Mouse (Mus musculus) CH12.LX (cell line): Measurements from ENCODE around the gene Nxpe5. TPM values are rescaled to one million over a fixed set of nuclear protein-coding genes. Genes with fewer than 3 reads are reported as not detected.

ENCODE experiments used
- DNase-seq: peaks from one replicate; pipeline ENCODE4 v3.0.0-alpha.2; 2013; ENCODE audit errors: extremely low read depth
- H3K27ac ChIP-seq: 2 replicates; pipeline ENCODE4 v1.5.1; 2012; ENCODE audit warnings: low read depth, mild to moderate bottlenecking, control low read depth, moderate library complexity; ENCODE audit not compliant: insufficient read depth
- H3K27me3 ChIP-seq: replicated peaks from 2 replicates; pipeline ENCODE3; 2012; ENCODE audit warnings: inconsistent platforms
- H3K36me3 ChIP-seq, 2 experiments: replicated peaks in 1 of 2; 2 replicates each; pipeline versions ENCODE3 to v1.6.1; 2012; ENCODE audit warnings: inconsistent platforms in 1 of 2, low read length in 1 of 2, mild to moderate bottlenecking in 1 of 2, mixed read lengths in 1 of 2, moderate library complexity in 1 of 2; ENCODE audit not compliant: control insufficient read depth in 1 of 2, insufficient read depth in 1 of 2
- H3K4me1 ChIP-seq, 2 experiments: 2 replicates each; pipeline ENCODE4 v1.6.1; 2012; ENCODE audit warnings: inconsistent platforms in 1 of 2, moderate library complexity in 1 of 2; ENCODE audit not compliant: insufficient read depth in 2 of 2, control insufficient read depth in 1 of 2
- H3K4me2 ChIP-seq: 2 replicates; pipeline ENCODE4 v1.6.1; 2012; ENCODE audit warnings: low read depth, mild to moderate bottlenecking, control low read depth; ENCODE audit not compliant: poor library complexity, insufficient read depth, severe bottlenecking
- H3K4me3 ChIP-seq, 3 experiments: fragments of 150-350 bp in 1 of 3; sonication (generic) in 1 of 3; replicated peaks in 1 of 3; 2 replicates each; pipeline versions ENCODE3 to v1.5.1; 2011 to 2012; ENCODE audit warnings: low read depth in 2 of 3, low read length in 2 of 3, mild to moderate bottlenecking in 2 of 3, moderate library complexity in 2 of 3, control low read depth in 1 of 3, improper control_type of control experiment in 1 of 3, inconsistent platforms in 1 of 3, mixed read lengths in 1 of 3; ENCODE audit not compliant: poor library complexity in 1 of 3
- H3K79me2 ChIP-seq: replicated peaks from 2 replicates; pipeline ENCODE4 v1.6.1; 2012; ENCODE audit warnings: mild to moderate bottlenecking, moderate library complexity; ENCODE audit not compliant: control insufficient read depth, poor library complexity, insufficient read depth, severe bottlenecking; ENCODE audit errors: extremely low read depth
- H3K9ac ChIP-seq: 2 replicates; pipeline ENCODE4 v1.6.1; 2012; ENCODE audit warnings: low read depth, mild to moderate bottlenecking, control low read depth, moderate library complexity; ENCODE audit not compliant: insufficient read depth
- H3K9me3 ChIP-seq: replicated peaks from 2 replicates; pipeline ENCODE3; 2012; ENCODE audit warnings: low read length, inconsistent platforms, mixed read lengths
- CHD1 ChIP-seq: IDR thresholded peaks from 2 replicates; pipeline ENCODE4 v1.6.1; 2012; ENCODE audit warnings: low read depth, low read length, improper control_type of control experiment, inconsistent platforms
- CHD2 ChIP-seq: IDR thresholded peaks from 2 replicates; pipeline ENCODE4 v1.6.1; 2011; ENCODE audit warnings: low read length, improper control_type of control experiment
- CTCF ChIP-seq, 2 experiments: IDR thresholded peaks in 1 of 2; conservative IDR thresholded peaks in 1 of 2; 2 replicates each; pipeline ENCODE4 v1.5.1; 2011 to 2012; ENCODE audit warnings: low read depth in 2 of 2, low read length in 2 of 2, improper control_type of control experiment in 1 of 2, inconsistent platforms in 1 of 2, mild to moderate bottlenecking in 1 of 2, moderate library complexity in 1 of 2
- E2F4 ChIP-seq: IDR thresholded peaks from 2 replicates; pipeline ENCODE4 v1.6.1; 2011; ENCODE audit warnings: low read depth, low read length, improper control_type of control experiment; ENCODE audit not compliant: insufficient replicate concordance
- ELF1 ChIP-seq: IDR thresholded peaks from 2 replicates; pipeline ENCODE4 v1.6.1; 2014; ENCODE audit warnings: low read depth, mild to moderate bottlenecking, inconsistent platforms, low read length, improper control_type of control experiment
- GABPA ChIP-seq: IDR thresholded peaks from 2 replicates; pipeline ENCODE4 v1.6.1; 2012; ENCODE audit warnings: low read depth, low read length, improper control_type of control experiment, inconsistent platforms; ENCODE audit not compliant: insufficient replicate concordance
- JUN ChIP-seq: IDR thresholded peaks from 2 replicates; pipeline ENCODE4 v1.6.1; 2011; ENCODE audit warnings: low read depth, mild to moderate bottlenecking, low read length, improper control_type of control experiment, moderate library complexity; ENCODE audit not compliant: insufficient read depth
- JUND ChIP-seq: conservative IDR thresholded peaks from 2 replicates; pipeline ENCODE4 v1.6.1; 2011; ENCODE audit warnings: low read depth, low read length, improper control_type of control experiment
- MAFK ChIP-seq: IDR thresholded peaks from 2 replicates; pipeline ENCODE4 v1.6.1; 2011; ENCODE audit warnings: low read length, improper control_type of control experiment; ENCODE audit not compliant: insufficient replicate concordance
- MXI1 ChIP-seq: IDR thresholded peaks from 2 replicates; pipeline ENCODE4 v1.6.1; 2011; ENCODE audit warnings: mild to moderate bottlenecking, low read depth, low read length, improper control_type of control experiment
- POLR2A ChIP-seq: IDR thresholded peaks from 2 replicates; pipeline ENCODE4 v1.6.1; 2011; ENCODE audit warnings: low read depth, mild to moderate bottlenecking, improper control_type of control experiment, low read length
- POLR2AphosphoS2 ChIP-seq: IDR thresholded peaks from 2 replicates; pipeline ENCODE4 v1.6.1; 2011; ENCODE audit warnings: low read depth, low read length, improper control_type of control experiment
- SMC3 ChIP-seq: IDR thresholded peaks from 2 replicates; pipeline ENCODE4 v1.6.1; 2011; ENCODE audit warnings: low read depth, low read length, improper control_type of control experiment
- UBTF ChIP-seq: IDR thresholded peaks from 2 replicates; pipeline ENCODE4 v1.6.1; 2012; ENCODE audit warnings: low read depth, mild to moderate bottlenecking, inconsistent platforms, low read length, improper control_type of control experiment, moderate library complexity
- USF1 ChIP-seq: IDR thresholded peaks from 2 replicates; pipeline ENCODE4 v1.6.1; 2014; ENCODE audit warnings: low read depth, mild to moderate bottlenecking, inconsistent platforms, low read length, improper control_type of control experiment
- USF2 ChIP-seq: conservative IDR thresholded peaks from 2 replicates; pipeline ENCODE4 v1.6.1; 2011; ENCODE audit warnings: low read depth, low read length, improper control_type of control experiment
- ZMIZ1 ChIP-seq: IDR thresholded peaks from 2 replicates; pipeline ENCODE4 v1.6.1; 2012; ENCODE audit warnings: low read depth, mild to moderate bottlenecking, inconsistent platforms, low read length, improper control_type of control experiment
- dilution Hi-C: fragments of 300-500 bp; cut with MboI; formaldehyde crosslinking; loops from 2 replicates; pipeline ENCODE4 v1.14.3; 2020; ENCODE audit warnings: low sequenced_read_pairs; ENCODE audit not compliant: extremely low pct_unique_long_range_greater_than_20kb, extremely low pct_ligation_motif_present
- in situ Hi-C: fragments of 300-500 bp; cut with MboI; formaldehyde crosslinking; loops from 3 replicates; pipeline ENCODE4 v1.14.3; 2019; ENCODE audit warnings: low sequenced_read_pairs, low pct_ligation_motif_present, low pct_unique_long_range_greater_than_20kb, mixed read lengths
- polyA plus RNA-seq: library from polyadenylated mRNA; unstranded; fragments of >175 nt; gene quantifications from 2 replicates; pipeline ENCODE4 v1.2.1, GENCODE M21; 2012; ENCODE audit warnings: low read depth; ENCODE audit not compliant: insufficient read length
- total RNA-seq, 2 experiments: library from RNA; depleted of rRNA; stranded (reverse); fragments of 300-350 nt in 1 of 2; fragments of >200 nt in 1 of 2; gene quantifications; 2 replicates each; pipeline ENCODE4 v1.2.3; 2012 to 2014

The Nxpe5 gene
- total and polyA plus RNA-seq, 3 experiments, result not detected

DNA sequence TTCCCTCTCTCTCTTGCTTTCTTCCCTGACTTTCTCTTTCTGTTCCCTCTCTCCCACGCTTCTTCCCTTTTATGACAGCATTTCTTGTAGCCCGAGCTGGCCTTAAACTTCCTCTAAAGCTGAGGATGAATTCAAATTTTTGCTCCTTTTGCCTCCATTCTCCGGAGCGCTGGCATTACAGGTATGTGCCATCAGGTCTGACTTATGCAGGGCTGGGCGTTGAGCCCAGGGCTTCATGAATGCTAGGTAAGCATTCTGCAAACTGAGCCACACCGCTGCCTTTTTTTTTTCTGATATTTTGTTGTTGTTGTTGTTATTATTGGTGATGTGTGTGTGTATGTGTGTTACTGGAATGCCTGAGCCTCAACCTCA lies 38.5 kb downstream of the Nxpe5 start:
- peak overlapping the region; percentile 88 for H3K9ac ChIP-seq
- dilution Hi-C loops, result no loop called here
- H3K4me2 ChIP-seq, result peak overlapping the region; percentile 89
- no peaks in the 10 kb centered on the region for H3K27me3 ChIP-seq
- DNase-seq, result no peak
- peaks cover 8 to 35% of the 10 kb centered on the region in 2 experiments for H3K4me1 ChIP-seq
- no peak for TF ChIP-seq USF2
- TF ChIP-seq UBTF, result no peak
- TF ChIP-seq ZMIZ1, result no peak
- TF ChIP-seq MAFK, result 0 out of 2 replicates have a peak, but pooled peaks have one; percentile 19
- TF ChIP-seq CHD2, result no peak; the same call in 1 of the 2 replicates
- no peak for TF ChIP-seq POLR2AphosphoS2
- TF ChIP-seq MXI1, result no peak
- TF ChIP-seq, all 38 proteins: peak for 1
- H3K36me3 ChIP-seq, result peaks cover 38 to 65% of the 10 kb centered on the region in 2 experiments
- H3K4me3 ChIP-seq, result peak overlapping the region; percentile 73 to 85 (median 80)
- in situ Hi-C loops, result no loop called here
- H3K79me2 ChIP-seq, result peaks cover 11% of the 10 kb centered on the region; the same call in 1 of the 2 replicates
- no peaks in the 10 kb centered on the region for H3K9me3 ChIP-seq
- no peak overlapping the region for H3K27ac ChIP-seq

DNA sequence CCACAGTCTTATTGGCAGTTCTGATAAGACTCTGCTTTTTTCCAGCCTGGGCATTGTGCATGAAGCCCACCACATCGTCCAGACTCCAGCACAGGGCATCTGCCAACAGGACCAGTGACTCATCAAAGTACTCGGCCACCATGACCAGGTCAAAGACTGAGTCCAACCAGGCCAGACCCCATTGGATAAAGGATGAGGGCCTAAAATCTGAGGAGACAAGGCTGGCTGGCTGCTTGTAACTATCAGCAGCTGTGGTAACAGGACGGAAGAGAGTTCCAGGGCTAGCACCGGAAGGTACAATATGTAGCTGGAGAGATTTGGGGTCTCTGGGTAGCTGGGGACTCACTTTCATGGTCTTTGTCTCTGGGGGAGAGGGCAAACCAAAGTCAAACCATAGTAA lies 40.0 kb downstream of the Nxpe5 start:
- in situ Hi-C loops, result no loop called here
- H3K9ac ChIP-seq, result no peak overlapping the region
- peaks cover 22 to 49% of the 10 kb centered on the region in 2 experiments for H3K36me3 ChIP-seq
- no peaks in the 10 kb centered on the region for H3K9me3 ChIP-seq
- TF ChIP-seq POLR2A, result no peak
- TF ChIP-seq E2F4, result no peak
- TF ChIP-seq SMC3, result no peak
- no peak for DNase-seq
- no peaks in the 10 kb centered on the region for H3K27me3 ChIP-seq
- peaks cover 11% of the 10 kb centered on the region; the same call in 1 of the 2 replicates for H3K79me2 ChIP-seq
- H3K4me2 ChIP-seq, result no peak overlapping the region
- dilution Hi-C loops, result no loop called here
- peaks cover 8 to 30% of the 10 kb centered on the region in 2 experiments for H3K4me1 ChIP-seq
- no peak overlapping the region for H3K27ac ChIP-seq
- no peak overlapping the region for H3K4me3 ChIP-seq

DNA sequence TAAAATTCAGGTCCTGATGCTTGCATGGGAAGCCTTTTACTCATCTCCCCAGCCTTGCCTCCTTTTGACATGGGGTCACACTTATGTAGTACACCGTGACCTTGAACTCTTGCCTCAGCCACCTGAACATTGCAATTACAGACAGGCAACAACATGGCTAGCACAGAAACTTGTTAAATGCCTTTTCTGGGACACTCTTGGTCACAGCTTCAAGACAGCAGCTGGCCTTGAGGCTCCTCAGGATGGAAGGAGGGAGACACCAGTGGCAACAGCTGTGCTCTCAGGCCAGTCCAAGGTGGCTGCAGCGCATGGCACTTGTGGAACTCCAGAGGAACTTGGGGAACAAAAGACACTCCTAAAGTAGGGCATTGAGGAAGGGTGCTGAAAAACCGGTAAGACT lies 41.4 kb downstream of the Nxpe5 start:
- in situ Hi-C loops (no loop called here), dilution Hi-C loops (no loop called here)

More for the DNA sequence above, 41.4 kb downstream of the Nxpe5 start:
- Histone ChIP-seq H3K27ac (no peak overlapping the region), H3K4me3 (no peak overlapping the region), H3K4me1 (peaks cover 8 to 22% of the 10 kb centered on the region in 2 experiments), H3K27me3 (peaks cover 12% of the 10 kb centered on the region), H3K79me2 (peaks cover 11% of the 10 kb centered on the region; the same call in 1 of the 2 replicates), H3K9me3 (no peaks in the 10 kb centered on the region), H3K36me3 (peaks cover 10 to 35% of the 10 kb centered on the region in 2 experiments), H3K9ac (no peak overlapping the region), H3K4me2 (no peak overlapping the region)
- no peak for TF ChIP-seq JUN
- TF ChIP-seq ZMIZ1, result no peak
- TF ChIP-seq POLR2A, result no peak
- no peak for TF ChIP-seq CHD1
- TF ChIP-seq CHD2, result no peak
- TF ChIP-seq CTCF (conservative IDR thresholded peaks at IDR 0.05 in 1 of 2, IDR thresholded peaks at IDR 0.05 in 1 of 2; ENCODE audit: low read depth in 2 of 2, low read length in 2 of 2), result no peak
- no peak for TF ChIP-seq GABPA
- no peak for TF ChIP-seq USF1
- no peak for TF ChIP-seq JUND
- no peak for TF ChIP-seq ELF1
- no peak for DNase-seq
